Mouse (Mus musculus) neural tube, embryonic 11.5 days (tissue): Measurements from ENCODE around the gene Traf7. TPM values are rescaled to one million over a fixed set of nuclear protein-coding genes. Genes with fewer than 3 reads are reported as not detected.

Experiments used
- ATAC-seq: fragments of 200-750 bp; cut with Nextera tagmentation; 2 replicates; pipeline ENCODE4 v1.8.0; 2017; ENCODE audit warnings: moderate number of reproducible peaks, mild to moderate bottlenecking, moderate TSS enrichment, moderate library complexity; ENCODE audit not compliant: insufficient read depth, low FRiP score, low TSS enrichment
- DNase-seq: peaks from one replicate; pipeline ENCODE4 v3.0.0-alpha.2; 2015; ENCODE audit warnings: low spot score
- H3K27ac ChIP-seq: fragments of 300-500 bp; sonication (generic); 2 replicates; pipeline ENCODE4 v1.5.1; 2014; ENCODE audit warnings: low read depth, mild to moderate bottlenecking, low read length
- H3K27me3 ChIP-seq: fragments of 300-500 bp; sonication (generic); 2 replicates; pipeline ENCODE4 v1.6.1; 2014; ENCODE audit warnings: mild to moderate bottlenecking, low read length, mixed read lengths; ENCODE audit not compliant: control insufficient read depth, insufficient read depth
- H3K36me3 ChIP-seq: fragments of 300-500 bp; sonication (generic); 2 replicates; pipeline ENCODE4 v1.6.1; 2014; ENCODE audit warnings: mild to moderate bottlenecking, low read length, moderate library complexity, mixed read lengths; ENCODE audit not compliant: control insufficient read depth, insufficient read depth
- H3K4me1 ChIP-seq: fragments of 300-500 bp; sonication (generic); 2 replicates; pipeline ENCODE4 v1.6.1; 2014; ENCODE audit warnings: low read length, mixed read lengths; ENCODE audit not compliant: control insufficient read depth, insufficient read depth
- H3K4me2 ChIP-seq: fragments of 300-500 bp; sonication (generic); 2 replicates; pipeline ENCODE4 v1.6.1; 2014; ENCODE audit warnings: low read depth, mild to moderate bottlenecking, moderate library complexity
- H3K4me3 ChIP-seq: fragments of 300-500 bp; sonication (generic); 2 replicates; pipeline ENCODE4 v1.5.1; 2014; ENCODE audit warnings: low read depth, low read length
- H3K9ac ChIP-seq: fragments of 300-500 bp; sonication (generic); 2 replicates; pipeline ENCODE4 v1.6.1; 2014; ENCODE audit warnings: mild to moderate bottlenecking, low read length
- H3K9me3 ChIP-seq: fragments of 300-500 bp; sonication (generic); 2 replicates; pipeline ENCODE4 v1.6.1; 2016; ENCODE audit warnings: low read length; ENCODE audit not compliant: control insufficient read depth
- WGBS: fragments of 180-500 bp; shearing (Covaris S2); extraction: QIAGEN DNeasy Blood & Tissue Kit; methylation state at CpG from one replicate; pipeline ENCODE4 v1.1.7; 2014; 5-methylcytosine and 5-hydroxymethylcytosine counted together
- polyA plus RNA-seq: library from polyadenylated mRNA; unstranded; fragments of >200 nt; fragmentation: Nextera tagmentation; extraction: Ambion mirVana; gene quantifications from 2 replicates; pipeline ENCODE4 v1.2.1, GENCODE M21; 2014

Gene Traf7
- polyA plus RNA-seq, 1 experiment from 2014 or later: 88.1 TPM

DNA sequence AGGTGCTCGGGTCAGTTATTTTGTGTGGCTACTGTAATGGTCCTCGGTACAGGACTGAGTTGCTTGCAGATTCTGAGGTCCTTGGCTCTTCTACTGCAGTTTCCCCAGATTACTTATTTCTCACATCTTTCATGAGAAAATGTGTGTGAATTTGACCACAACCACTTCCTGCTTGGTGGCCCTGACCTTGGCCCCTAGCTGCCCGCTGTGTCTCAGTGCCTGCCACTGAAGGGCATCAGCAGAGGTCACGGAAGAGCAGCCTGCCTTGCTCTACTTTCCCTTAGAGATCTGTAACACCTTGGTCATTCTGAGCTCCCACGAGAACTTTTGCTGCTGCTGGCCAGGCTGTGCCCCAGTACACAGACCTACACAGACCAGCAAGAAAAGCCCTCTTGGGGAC is 35.9 kb upstream of the Traf7 start:
- H3K27me3 ChIP-seq: no peaks in the 10 kb centered on the region
- H3K9me3 ChIP-seq: no peaks in the 10 kb centered on the region
- peaks cover 6% of the 10 kb centered on the region for H3K4me1 ChIP-seq
- H3K9ac ChIP-seq: no peak overlapping the region
- 86% methylated on average over 5 of the region's 5 CpGs for WGBS
- H3K36me3 ChIP-seq: peaks cover 6% of the 10 kb centered on the region; the same call in 1 of the 2 replicates
- H3K4me3 ChIP-seq: no peak overlapping the region
- DNase-seq (no peak), ATAC-seq (no peak)
- no peak overlapping the region for H3K27ac ChIP-seq
- H3K4me2 ChIP-seq: no peak overlapping the region

DNA sequence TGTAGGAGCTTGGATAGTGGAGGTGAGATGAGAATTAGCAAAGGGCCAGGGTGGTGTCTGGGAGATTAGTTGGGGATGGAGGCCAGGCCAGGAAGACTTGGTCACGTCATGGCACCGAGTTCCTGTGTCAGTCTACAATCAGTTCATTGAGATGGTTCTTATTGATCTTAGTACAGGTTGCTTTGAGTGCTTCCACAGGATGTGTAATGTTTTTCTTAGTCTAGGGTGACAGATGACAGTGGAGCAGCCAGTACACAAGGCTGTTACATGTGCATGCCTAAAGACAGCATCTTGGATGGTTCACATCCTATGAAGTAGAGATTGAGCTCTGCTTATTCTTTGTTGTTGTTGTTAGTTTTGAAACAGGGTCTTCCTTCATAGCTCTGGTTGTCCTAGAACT is 33.9 kb upstream of the Traf7 start:
- Histone ChIP-seq H3K4me1 (peaks cover 15% of the 10 kb centered on the region), H3K9me3 (no peaks in the 10 kb centered on the region), H3K36me3 (0 out of 2 replicates have a peak, but pooled peaks cover 4% of the 10 kb centered on the region), H3K27ac (no peak overlapping the region), H3K27me3 (no peaks in the 10 kb centered on the region), H3K4me2 (no peak overlapping the region), H3K4me3 (no peak overlapping the region), H3K9ac (no peak overlapping the region)
- ATAC-seq: no peak
- 88% methylated on average over 2 of the region's 2 CpGs for WGBS
- no peak for DNase-seq

DNA sequence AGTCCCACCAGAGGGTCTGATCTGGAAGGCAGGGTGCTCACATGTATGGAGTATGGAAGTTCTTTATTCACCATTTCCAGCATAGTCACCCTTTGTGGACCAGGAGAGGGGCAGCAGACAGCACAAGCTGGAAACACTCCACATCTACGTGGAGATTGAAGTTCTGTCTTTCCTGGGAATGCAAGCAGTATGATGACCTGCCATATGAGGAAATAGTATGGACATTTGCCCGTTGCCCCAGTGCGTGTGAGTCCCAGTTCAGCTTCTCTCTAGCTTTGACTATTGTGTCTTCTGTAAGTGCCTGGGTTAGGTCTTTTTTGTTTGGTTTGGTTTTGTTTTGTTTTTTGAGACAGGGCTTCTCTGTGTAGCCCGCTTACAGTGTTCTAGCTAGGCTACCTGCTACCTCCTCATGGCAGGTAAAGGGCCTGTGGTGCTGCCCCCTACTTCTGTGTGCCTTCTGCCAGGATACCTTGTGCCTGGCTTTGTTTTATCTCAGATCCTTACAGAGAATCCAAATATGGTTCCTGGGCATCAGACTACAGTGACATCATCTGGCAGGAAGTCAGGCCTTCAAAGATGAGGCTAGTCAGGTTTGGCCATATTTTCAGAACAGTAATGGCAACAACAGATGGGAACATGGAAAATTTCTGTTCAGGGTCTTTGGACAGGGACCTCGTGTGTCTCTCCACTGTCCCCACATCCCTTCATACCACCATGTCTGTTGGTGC is 32.7 kb upstream of the Traf7 start:
- peaks cover 15% of the 10 kb centered on the region for H3K4me1 ChIP-seq
- ATAC-seq (no peak), DNase-seq (no peak)
- H3K9me3 ChIP-seq: no peaks in the 10 kb centered on the region
- H3K27me3 ChIP-seq: no peaks in the 10 kb centered on the region
- no peak overlapping the region for H3K4me2 ChIP-seq
- H3K9ac ChIP-seq: no peak overlapping the region
- no peak overlapping the region for H3K4me3 ChIP-seq
- no peak overlapping the region for H3K27ac ChIP-seq
- 94% methylated on average over 5 of the region's 5 CpGs for WGBS
- no peaks in the 10 kb centered on the region for H3K36me3 ChIP-seq

DNA sequence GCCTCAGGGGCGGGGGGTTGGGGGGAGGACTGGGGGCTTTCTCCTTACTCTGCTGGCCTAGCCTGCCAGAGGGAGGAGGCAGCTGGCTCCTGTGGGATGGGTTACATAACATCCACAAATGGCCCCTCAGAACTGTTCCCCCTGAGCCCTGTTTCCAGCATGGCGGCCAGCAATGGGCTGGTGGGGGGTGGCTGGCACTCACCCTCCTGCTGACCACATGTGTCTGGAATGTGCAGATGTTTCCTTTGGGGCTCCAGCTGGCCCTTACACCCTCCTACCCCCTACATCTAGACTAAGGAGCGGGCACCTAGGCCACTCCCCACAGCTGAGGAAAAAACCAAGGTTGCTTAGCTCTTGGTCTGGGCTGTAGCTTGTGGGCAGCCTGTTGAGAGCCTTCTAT is 31.4 kb upstream of the Traf7 start:
- WGBS: 44% methylated on average over 3 of the region's 3 CpGs
- Histone ChIP-seq H3K27me3 (no peaks in the 10 kb centered on the region), H3K4me1 (peaks cover 15% of the 10 kb centered on the region), H3K36me3 (no peaks in the 10 kb centered on the region), H3K9me3 (no peaks in the 10 kb centered on the region), H3K27ac (peak overlapping the region; percentile 67), H3K4me2 (peak overlapping the region; percentile 25), H3K4me3 (no peak overlapping the region), H3K9ac (no peak overlapping the region; the same call in 1 of the 2 replicates)
- peak; percentile 29 for DNase-seq
- peak; percentile 45 for ATAC-seq

DNA sequence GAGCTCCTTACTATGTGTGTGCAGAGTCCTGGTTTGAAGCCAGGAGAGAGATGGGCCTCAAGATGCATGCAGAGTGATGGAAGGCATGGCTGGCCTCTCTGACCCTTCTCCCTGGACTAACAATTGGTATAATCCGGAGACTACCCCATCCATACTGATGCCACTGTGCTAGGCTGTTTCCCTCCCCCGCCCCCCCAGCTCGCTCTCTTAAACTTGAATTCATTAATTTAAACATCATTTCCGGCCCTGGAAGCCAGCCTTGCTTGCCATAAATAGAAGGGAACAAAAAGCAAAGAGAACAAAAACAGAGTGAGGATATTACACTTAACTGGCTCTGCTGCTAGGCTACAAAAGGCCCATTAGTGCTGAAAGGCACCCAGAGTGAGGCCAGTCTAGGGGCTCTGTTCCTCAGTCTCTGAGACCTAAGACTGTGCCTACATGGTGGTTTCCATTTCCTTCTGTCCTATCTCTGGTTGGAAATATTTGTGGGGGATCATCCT is 30.9 kb upstream of the Traf7 start:
- ATAC-seq: peak; percentile 48; the same call in 1 of the 2 replicates
- peak overlapping the region; percentile 67 for H3K27ac ChIP-seq
- H3K36me3 ChIP-seq: no peaks in the 10 kb centered on the region
- no peaks in the 10 kb centered on the region for H3K27me3 ChIP-seq
- H3K4me3 ChIP-seq: no peak overlapping the region
- H3K4me1 ChIP-seq: peaks cover 15% of the 10 kb centered on the region
- WGBS: 37% methylated on average over 4 of the region's 4 CpGs
- H3K9ac ChIP-seq: no peak overlapping the region; the same call in 1 of the 2 replicates
- H3K4me2 ChIP-seq: peak overlapping the region; percentile 25; the same call in 1 of the 2 replicates
- H3K9me3 ChIP-seq: no peaks in the 10 kb centered on the region
- DNase-seq: peak; percentile 54

DNA sequence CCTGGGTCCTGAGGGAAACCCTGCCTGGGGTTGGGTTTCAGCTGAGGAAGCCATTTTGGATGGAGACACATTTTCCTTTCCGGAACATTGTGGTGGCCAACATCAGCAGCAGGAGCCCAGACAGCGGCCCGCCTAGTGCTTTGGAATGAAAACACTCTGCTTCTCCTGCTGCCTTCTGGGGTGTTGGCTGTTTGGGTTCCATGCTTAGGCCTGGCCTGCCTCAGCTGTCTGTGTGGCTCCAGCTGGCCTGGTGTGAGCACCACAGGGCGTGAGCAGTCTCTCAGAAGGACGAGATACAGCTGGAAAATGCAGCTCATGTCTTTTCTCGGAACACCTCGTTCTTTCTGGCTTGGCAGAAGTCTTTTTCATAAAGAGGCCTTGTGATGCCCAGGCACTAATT is 29.4 kb upstream of the Traf7 start:
- whole genome bisulfite sequencing: 93% methylated on average over 7 of the region's 7 CpGs
- H3K9ac ChIP-seq: no peak overlapping the region
- no peaks in the 10 kb centered on the region for H3K27me3 ChIP-seq
- H3K4me1 ChIP-seq: peaks cover 15% of the 10 kb centered on the region
- no peaks in the 10 kb centered on the region for H3K36me3 ChIP-seq
- ATAC-seq (no peak), DNase-seq (no peak)
- no peak overlapping the region for H3K27ac ChIP-seq
- no peak overlapping the region for H3K4me3 ChIP-seq
- no peaks in the 10 kb centered on the region for H3K9me3 ChIP-seq
- H3K4me2 ChIP-seq: no peak overlapping the region

DNA sequence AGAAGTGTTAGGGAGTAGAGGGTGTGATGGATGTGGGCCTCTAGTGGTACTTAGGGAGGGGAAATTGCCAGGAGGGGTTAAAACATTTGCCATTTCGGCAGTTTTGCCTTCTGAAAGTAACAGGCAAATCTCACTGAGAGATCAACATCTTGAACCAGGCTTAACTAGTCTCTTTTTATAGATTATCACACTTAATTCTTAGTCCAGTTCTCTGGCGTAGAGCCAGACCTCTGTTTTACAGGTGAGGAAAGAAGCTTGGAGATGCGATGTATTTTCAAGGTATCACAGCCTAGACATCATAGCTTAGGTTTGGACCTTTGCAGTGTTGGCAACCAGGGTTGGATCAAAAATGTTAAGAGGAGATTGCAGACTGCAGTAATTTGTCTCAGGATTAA is 23.3 kb upstream of the Traf7 start:
- Histone ChIP-seq H3K36me3 (no peaks in the 10 kb centered on the region), H3K4me2 (peak overlapping the region; percentile 90), H3K4me3 (peak overlapping the region; percentile 81), H3K27ac (peak overlapping the region; percentile 99), H3K27me3 (peaks cover 11% of the 10 kb centered on the region; the same call in 1 of the 2 replicates), H3K4me1 (peaks cover 21% of the 10 kb centered on the region), H3K9ac (peak overlapping the region; percentile 92), H3K9me3 (no peaks in the 10 kb centered on the region)
- DNase-seq (no peak), ATAC-seq (no peak)
- WGBS: 56% methylated on average over 3 of the region's 3 CpGs

DNA sequence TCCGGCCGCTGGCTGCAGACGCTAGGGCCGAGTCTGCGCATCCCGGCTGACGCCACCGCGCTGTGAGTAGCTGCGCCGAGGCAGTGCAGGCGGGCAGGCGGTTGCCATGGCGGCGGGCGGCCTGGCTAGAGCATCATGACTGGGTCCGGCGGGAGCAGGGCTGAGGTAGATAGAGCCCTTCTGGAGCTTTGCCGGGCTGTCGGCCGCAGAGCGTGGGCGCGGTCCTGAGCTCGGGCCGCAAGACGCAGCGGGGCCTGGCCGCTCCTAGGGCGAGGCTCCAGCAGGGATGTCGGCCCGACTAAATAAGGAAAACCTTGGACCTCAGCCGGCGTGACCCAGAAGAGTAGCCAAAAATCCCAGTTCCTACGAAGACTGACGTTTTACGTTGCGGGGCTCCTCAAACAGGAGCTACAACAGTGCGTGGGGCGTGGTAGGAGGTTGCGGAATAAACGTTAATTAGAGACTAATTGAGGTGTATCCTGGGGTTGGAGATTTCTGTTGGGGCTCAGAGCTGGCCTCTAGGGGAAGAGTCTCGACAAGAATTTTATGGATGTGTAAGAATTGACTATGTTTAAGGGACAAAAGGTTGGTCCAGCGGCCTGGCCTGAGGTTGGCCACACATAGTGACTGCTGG is 22.8 kb upstream of the Traf7 start:
- Histone ChIP-seq H3K27me3 (peaks cover 11% of the 10 kb centered on the region; the same call in 1 of the 2 replicates), H3K36me3 (no peaks in the 10 kb centered on the region), H3K9ac (peak overlapping the region; percentile 92), H3K27ac (peak overlapping the region; percentile 99), H3K4me3 (peak overlapping the region; percentile 81), H3K4me1 (peaks cover 21% of the 10 kb centered on the region), H3K9me3 (no peaks in the 10 kb centered on the region), H3K4me2 (peak overlapping the region; percentile 90)
- ATAC-seq: peak; percentile 81
- peak; percentile 87 for DNase-seq
- under 1% methylated on average over 44 of the region's 44 CpGs for WGBS
